Mouse (Mus musculus): ENCODE results near the gene Plekha6. TPM values are rescaled to one million over a fixed set of nuclear protein-coding genes. Genes with fewer than 3 reads are reported as not detected.

Gene Plekha6
- polyA plus RNA-seq, 1 experiment, result 104 TPM

DNA sequence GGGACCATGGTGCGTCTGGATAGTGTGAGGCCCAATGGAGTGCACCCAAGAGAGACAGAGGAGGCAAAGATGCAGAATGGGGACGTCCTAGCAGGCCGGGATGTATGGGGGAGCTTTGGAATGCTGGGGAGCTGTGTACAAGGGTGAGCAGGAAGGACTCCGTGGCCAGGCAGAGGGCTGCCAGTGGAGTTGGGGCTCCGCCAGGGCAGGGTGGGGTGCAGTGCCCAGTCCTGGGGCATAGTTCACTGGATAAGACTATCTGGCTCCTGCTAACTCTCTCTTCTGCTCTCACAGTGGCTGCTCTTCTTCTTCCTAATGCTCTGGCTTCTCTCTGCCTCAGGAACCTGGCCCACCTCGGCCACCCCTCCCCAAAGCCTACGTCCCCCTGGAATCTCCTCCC lies 121.9 kb downstream of the Plekha6 start:
- Histone ChIP-seq H3K36me3 (ENCODE audit: control insufficient read depth, insufficient read depth, low read length) (peaks cover 63% of the 10 kb centered on the region), H3K4me3 (ENCODE audit: low read depth, low read length) (no peak overlapping the region), H3K27ac (ENCODE audit: insufficient read depth, low read depth, low read length) (peak overlapping the region; percentile 82), H3K27me3 (ENCODE audit: control insufficient read depth, insufficient read depth, low read length) (no peaks in the 10 kb centered on the region), H3K4me1 (ENCODE audit: control insufficient read depth, insufficient read depth, insufficient read length, low read length) (peaks cover 24% of the 10 kb centered on the region; the same call in 1 of the 2 replicates)
- 36% methylated on average over 7 of the region's 7 CpGs for WGBS
- TF ChIP-seq CTCF (IDR thresholded peaks at IDR 0.05; ENCODE audit: extremely low read depth, insufficient read length, insufficient replicate concordance, low read depth, low read length), result no peak
- TF ChIP-seq POLR2A (IDR thresholded peaks at IDR 0.05; ENCODE audit: low read depth, low read length), result no peak

- Histone ChIP-seq H3K27me3 (ENCODE audit: control insufficient read depth, insufficient read depth, low read length) (no peaks in the 10 kb centered on the region), H3K27ac (ENCODE audit: insufficient read depth, low read depth, low read length) (peak overlapping the region; percentile 10; the same call in 1 of the 2 replicates), H3K4me3 (ENCODE audit: low read depth, low read length) (no peak overlapping the region), H3K36me3 (ENCODE audit: control insufficient read depth, insufficient read depth, low read length) (peaks cover 59% of the 10 kb centered on the region), H3K4me1 (ENCODE audit: control insufficient read depth, insufficient read depth, insufficient read length, low read length) (peaks cover 24% of the 10 kb centered on the region; the same call in 1 of the 2 replicates)
- TF ChIP-seq POLR2A (IDR thresholded peaks at IDR 0.05; ENCODE audit: low read depth, low read length), result no peak
- TF ChIP-seq CTCF (IDR thresholded peaks at IDR 0.05; ENCODE audit: extremely low read depth, insufficient read length, insufficient replicate concordance, low read depth, low read length), result no peak
- WGBS, result 86% methylated on average over 4 of the region's 4 CpGs
Measured at GRCm38 (mm10) chr1:133287051-133287450, 123.0 kb downstream of the Plekha6 start.

DNA sequence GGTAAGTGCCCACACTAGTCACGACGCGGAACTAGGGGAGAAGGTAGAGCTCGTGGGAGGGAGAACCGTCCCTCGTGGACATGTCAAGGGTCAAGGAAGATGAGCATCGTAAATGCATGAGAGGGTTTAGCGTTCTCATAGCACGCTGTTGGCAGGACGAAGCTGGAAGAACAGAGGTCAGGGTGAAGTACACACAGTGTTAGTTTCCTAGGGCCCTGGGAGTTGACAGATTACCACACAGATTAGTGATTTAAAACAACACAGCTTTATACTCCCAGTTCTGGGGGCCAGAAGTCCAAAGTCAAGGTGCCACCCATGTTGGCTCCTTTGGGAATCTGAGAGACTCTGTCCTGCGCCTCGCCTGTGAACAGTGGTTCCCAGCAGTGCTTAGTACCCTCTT lies 123.9 kb downstream of the Plekha6 start:
- TF ChIP-seq CTCF (IDR thresholded peaks at IDR 0.05; ENCODE audit: extremely low read depth, insufficient read length, insufficient replicate concordance, low read depth, low read length) (no peak), POLR2A (IDR thresholded peaks at IDR 0.05; ENCODE audit: low read depth, low read length) (no peak)
- peak overlapping the region; percentile 41; the same call in 1 of the 2 replicates for H3K27ac ChIP-seq (ENCODE audit: insufficient read depth, low read depth, low read length)

GRCm38 (mm10) chr1:133291888-133292287 lies 127.9 kb downstream of the Plekha6 start:
- TF ChIP-seq CTCF (IDR thresholded peaks at IDR 0.05; ENCODE audit: extremely low read depth, insufficient read length, insufficient replicate concordance, low read depth, low read length) (no peak), POLR2A (IDR thresholded peaks at IDR 0.05; ENCODE audit: low read depth, low read length) (no peak)
- H3K27me3 ChIP-seq (ENCODE audit: control insufficient read depth, insufficient read depth, low read length), result no peaks in the 10 kb centered on the region
- H3K4me3 ChIP-seq (ENCODE audit: low read depth, low read length), result no peak overlapping the region
- no peak overlapping the region for H3K27ac ChIP-seq (ENCODE audit: insufficient read depth, low read depth, low read length)
- 93% methylated on average over 6 of the region's 6 CpGs for WGBS
- H3K4me1 ChIP-seq (ENCODE audit: control insufficient read depth, insufficient read depth, insufficient read length, low read length), result peaks cover 25% of the 10 kb centered on the region
- H3K36me3 ChIP-seq (ENCODE audit: control insufficient read depth, insufficient read depth, low read length), result peaks cover 63% of the 10 kb centered on the region

More for the DNA sequence above, 123.9 kb downstream of the Plekha6 start:
- Histone ChIP-seq H3K4me1 (ENCODE audit: control insufficient read depth, insufficient read depth, insufficient read length, low read length) (peaks cover 24% of the 10 kb centered on the region; the same call in 1 of the 2 replicates), H3K36me3 (ENCODE audit: control insufficient read depth, insufficient read depth, low read length) (peaks cover 56% of the 10 kb centered on the region), H3K27me3 (ENCODE audit: control insufficient read depth, insufficient read depth, low read length) (no peaks in the 10 kb centered on the region), H3K4me3 (ENCODE audit: low read depth, low read length) (no peak overlapping the region)
- 61% methylated on average over 12 of the region's 12 CpGs for WGBS

DNA sequence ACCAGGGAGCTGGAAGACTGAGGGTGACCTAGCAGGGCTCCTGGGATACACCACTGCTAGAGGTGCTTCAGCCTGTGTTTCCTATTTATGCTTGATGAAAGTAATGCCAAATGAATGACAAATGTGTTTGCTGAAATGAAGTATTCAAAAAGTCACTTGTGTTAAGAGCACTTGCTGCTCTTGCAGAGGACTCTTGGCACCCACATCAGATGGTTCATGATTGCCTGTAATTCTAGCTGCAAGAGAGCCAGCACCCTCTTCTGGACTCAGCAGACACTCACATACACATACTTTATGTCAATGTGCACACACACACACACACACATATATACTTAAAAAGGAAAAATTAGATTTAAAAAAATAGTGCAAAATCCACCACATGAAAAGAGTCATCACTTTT lies 128.6 kb downstream of the Plekha6 start:
- Histone ChIP-seq H3K36me3 (ENCODE audit: control insufficient read depth, insufficient read depth, low read length) (peaks cover 60% of the 10 kb centered on the region), H3K4me3 (ENCODE audit: low read depth, low read length) (no peak overlapping the region), H3K27ac (ENCODE audit: insufficient read depth, low read depth, low read length) (no peak overlapping the region), H3K27me3 (ENCODE audit: control insufficient read depth, insufficient read depth, low read length) (no peaks in the 10 kb centered on the region), H3K4me1 (ENCODE audit: control insufficient read depth, insufficient read depth, insufficient read length, low read length) (peaks cover 22% of the 10 kb centered on the region)
- TF ChIP-seq POLR2A (IDR thresholded peaks at IDR 0.05; ENCODE audit: low read depth, low read length) (no peak), CTCF (IDR thresholded peaks at IDR 0.05; ENCODE audit: extremely low read depth, insufficient read length, insufficient replicate concordance, low read depth, low read length) (no peak)

GRCm38 (mm10) chr1:133296376-133296775 lies 132.4 kb downstream of the Plekha6 start:
- TF ChIP-seq CTCF (IDR thresholded peaks at IDR 0.05; ENCODE audit: extremely low read depth, insufficient read length, insufficient replicate concordance, low read depth, low read length), result no peak
- TF ChIP-seq POLR2A (IDR thresholded peaks at IDR 0.05; ENCODE audit: low read depth, low read length), result no peak
- Histone ChIP-seq H3K36me3 (ENCODE audit: control insufficient read depth, insufficient read depth, low read length) (peaks cover 65% of the 10 kb centered on the region), H3K27me3 (ENCODE audit: control insufficient read depth, insufficient read depth, low read length) (no peaks in the 10 kb centered on the region), H3K4me3 (ENCODE audit: low read depth, low read length) (no peak overlapping the region), H3K27ac (ENCODE audit: insufficient read depth, low read depth, low read length) (peak overlapping the region; percentile 8; the same call in 1 of the 2 replicates), H3K4me1 (ENCODE audit: control insufficient read depth, insufficient read depth, insufficient read length, low read length) (peaks cover 20% of the 10 kb centered on the region)
- 53% methylated on average over 9 of the region's 9 CpGs for WGBS

DNA sequence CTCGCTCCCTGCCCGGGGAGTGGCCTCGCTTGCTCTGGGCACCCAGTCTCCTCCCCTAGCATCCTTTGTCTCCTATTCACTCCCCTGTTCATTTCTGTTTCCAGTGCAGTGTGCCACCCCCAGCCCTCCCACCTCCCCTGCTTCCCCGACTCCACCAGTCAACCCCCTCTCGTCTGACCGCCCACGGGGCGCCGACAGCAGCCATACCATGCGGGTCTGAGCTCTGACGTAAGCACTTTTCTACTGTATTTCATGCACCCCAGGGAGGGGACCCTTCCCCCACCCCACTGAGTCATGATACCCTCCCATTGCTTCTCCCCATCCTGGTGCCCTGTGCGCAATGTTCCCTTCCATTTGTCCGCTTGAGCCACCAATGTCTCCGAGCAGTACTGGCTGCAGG lies 134.8 kb downstream of the Plekha6 start:
- 85% methylated on average over 14 of the region's 14 CpGs for WGBS
- Histone ChIP-seq H3K27me3 (ENCODE audit: control insufficient read depth, insufficient read depth, low read length) (no peaks in the 10 kb centered on the region), H3K4me3 (ENCODE audit: low read depth, low read length) (no peak overlapping the region), H3K4me1 (ENCODE audit: control insufficient read depth, insufficient read depth, insufficient read length, low read length) (peaks cover 20% of the 10 kb centered on the region), H3K36me3 (ENCODE audit: control insufficient read depth, insufficient read depth, low read length) (peaks cover 55% of the 10 kb centered on the region), H3K27ac (ENCODE audit: insufficient read depth, low read depth, low read length) (no peak overlapping the region)
- TF ChIP-seq POLR2A (IDR thresholded peaks at IDR 0.05; ENCODE audit: low read depth, low read length) (no peak), CTCF (IDR thresholded peaks at IDR 0.05; ENCODE audit: extremely low read depth, insufficient read length, insufficient replicate concordance, low read depth, low read length) (no peak)

Data from small intestine, adult 2 months (tissue).